Mouse (Mus musculus) intestine, embryonic 16.5 days (tissue): ENCODE results near the gene Gm49395. TPM values are rescaled to one million over a fixed set of nuclear protein-coding genes. Genes with fewer than 3 reads are reported as not detected.

ENCODE experiments used
- ATAC-seq: fragments of 200-750 bp; cut with Nextera tagmentation; 2 replicates; pipeline ENCODE4 v1.8.0; 2017; ENCODE audit warnings: moderate TSS enrichment, moderate library complexity
- H3K27ac ChIP-seq: fragments of 300-500 bp; sonication (generic); 2 replicates; pipeline ENCODE4 v1.5.1; 2014; ENCODE audit warnings: mild to moderate bottlenecking, low read length
- H3K27me3 ChIP-seq: fragments of 300-500 bp; sonication (generic); replicated peaks from 2 replicates; pipeline ENCODE4 v1.6.1; 2014; ENCODE audit warnings: low read length, control low read depth, mixed read lengths; ENCODE audit not compliant: control insufficient read depth, insufficient read depth
- H3K36me3 ChIP-seq: fragments of 300-500 bp; sonication (generic); 2 replicates; pipeline ENCODE4 v1.6.1; 2014; ENCODE audit warnings: low read length, control low read depth; ENCODE audit not compliant: control insufficient read depth, insufficient read depth
- H3K4me1 ChIP-seq: fragments of 300-500 bp; sonication (generic); 2 replicates; pipeline ENCODE4 v1.6.1; 2014; ENCODE audit warnings: low read length, control low read depth, mixed read lengths; ENCODE audit not compliant: control insufficient read depth, insufficient read depth
- H3K4me2 ChIP-seq: fragments of 300-500 bp; sonication (generic); 2 replicates; pipeline ENCODE4 v1.6.1; 2014; ENCODE audit warnings: low read depth, low read length, control low read depth
- H3K4me3 ChIP-seq: fragments of 300-500 bp; sonication (generic); 2 replicates; pipeline ENCODE4 v1.5.1; 2014; ENCODE audit warnings: mild to moderate bottlenecking, low read length
- H3K9ac ChIP-seq: fragments of 300-500 bp; sonication (generic); 2 replicates; pipeline ENCODE4 v1.6.1; 2014; ENCODE audit warnings: low read depth, low read length
- H3K9me3 ChIP-seq: fragments of 300-500 bp; sonication (generic); 2 replicates; pipeline ENCODE4 v1.6.1; 2016; ENCODE audit warnings: low read length, control low read depth; ENCODE audit not compliant: control insufficient read depth
- WGBS: fragments of 180-500 bp; shearing (Covaris S2); extraction: QIAGEN DNeasy Blood & Tissue Kit; methylation state at CpG from one replicate; pipeline ENCODE4 v1.1.7; 2014; 5-methylcytosine and 5-hydroxymethylcytosine counted together
- polyA plus RNA-seq: library from polyadenylated mRNA; unstranded; fragments of >200 nt; fragmentation: Nextera tagmentation; extraction: Ambion mirVana; gene quantifications from 2 replicates; pipeline ENCODE4 v1.2.1, GENCODE M21; 2015

Gene Gm49395
- polyA plus RNA-seq, 1 experiment from 2014 or later = 5.9 TPM

GRCm38 (mm10) chr13:115090977-115091445 is 10.7 kb downstream of the Gm49395 start:
- peak overlapping the region; percentile 94 for H3K27ac ChIP-seq
- peaks cover 6% of the 10 kb centered on the region for H3K36me3 ChIP-seq
- peak overlapping the region; percentile 68 for H3K4me3 ChIP-seq
- peak overlapping the region; percentile 82; the same call in 1 of the 2 replicates for H3K9ac ChIP-seq
- peak overlapping the region; percentile 95 for H3K4me2 ChIP-seq
- no peaks in the 10 kb centered on the region for H3K27me3 ChIP-seq
- H3K4me1 ChIP-seq = peaks cover 26% of the 10 kb centered on the region
- no peak for ATAC-seq
- WGBS = 52% methylated on average over 9 of the region's 9 CpGs
- H3K9me3 ChIP-seq = no peaks in the 10 kb centered on the region

- peak within 1 kb of the TSS; percentile 94 for H3K27ac ChIP-seq
- H3K4me2 ChIP-seq = peak within 1 kb of the TSS; percentile 95
- no peaks in the 10 kb centered on the region for H3K27me3 ChIP-seq
- no peaks in the 10 kb centered on the region for H3K9me3 ChIP-seq
- under 1% methylated on average over 60 of the region's 60 CpGs for WGBS
- peak; percentile 96 for ATAC-seq
- H3K36me3 ChIP-seq = peaks cover 6% of the 10 kb centered on the region
- H3K4me1 ChIP-seq = peaks cover 26% of the 10 kb centered on the region
- H3K4me3 ChIP-seq = peak within 1 kb of the TSS; percentile 68
- H3K9ac ChIP-seq = peak within 1 kb of the TSS; percentile 82
Measured at GRCm38 (mm10) chr13:115090069-115090976, 11.4 kb downstream of the Gm49395 start, which contains the start of gene Pelo. Pelo (minus strand) TSS chr13:115090186.

- peak; percentile 59 for ATAC-seq
- no peaks in the 10 kb centered on the region for H3K27me3 ChIP-seq
- WGBS = 6% methylated on average over 32 of the region's 35 CpGs
Measured at GRCm38 (mm10) chr13:115089395-115090025, 12.2 kb downstream of the Gm49395 start.

GRCm38 (mm10) chr13:115089020-115089394 is 12.7 kb downstream of the Gm49395 start:
- peak overlapping the region; percentile 82 for H3K9ac ChIP-seq
- peaks cover 26% of the 10 kb centered on the region for H3K4me1 ChIP-seq
- peak overlapping the region; percentile 94; the same call in 1 of the 2 replicates for H3K27ac ChIP-seq
- WGBS = 51% methylated on average over 11 of the region's 11 CpGs
- peaks cover 6% of the 10 kb centered on the region for H3K36me3 ChIP-seq
- peak overlapping the region; percentile 68 for H3K4me3 ChIP-seq
- no peaks in the 10 kb centered on the region for H3K27me3 ChIP-seq
- no peak for ATAC-seq
- no peaks in the 10 kb centered on the region for H3K9me3 ChIP-seq
- H3K4me2 ChIP-seq = peak overlapping the region; percentile 95

More at GRCm38 (mm10) chr13:115089395-115090025, 12.2 kb downstream of the Gm49395 start:
- peak overlapping the region; percentile 82 for H3K9ac ChIP-seq
- peak overlapping the region; percentile 95 for H3K4me2 ChIP-seq
- no peaks in the 10 kb centered on the region for H3K9me3 ChIP-seq
- H3K36me3 ChIP-seq = peaks cover 6% of the 10 kb centered on the region
- H3K4me3 ChIP-seq = peak overlapping the region; percentile 68
- H3K4me1 ChIP-seq = peaks cover 26% of the 10 kb centered on the region
- H3K27ac ChIP-seq = peak overlapping the region; percentile 94

GRCm38 (mm10) chr13:115085974-115086373 is 15.7 kb downstream of the Gm49395 start:
- Histone ChIP-seq H3K4me2 (no peak overlapping the region), H3K9ac (no peak overlapping the region), H3K4me3 (no peak overlapping the region), H3K4me1 (peaks cover 24% of the 10 kb centered on the region), H3K9me3 (no peaks in the 10 kb centered on the region), H3K27me3 (no peaks in the 10 kb centered on the region), H3K27ac (no peak overlapping the region), H3K36me3 (peaks cover 6% of the 10 kb centered on the region)
- 73% methylated on average over 6 of the region's 6 CpGs for WGBS
- no peak for ATAC-seq

- Histone ChIP-seq H3K4me2 (no peak overlapping the region), H3K4me1 (0 out of 2 replicates have a peak, but pooled peaks cover 4% of the 10 kb centered on the region), H3K4me3 (no peak overlapping the region), H3K27me3 (no peaks in the 10 kb centered on the region), H3K36me3 (no peaks in the 10 kb centered on the region), H3K9me3 (no peaks in the 10 kb centered on the region), H3K9ac (no peak overlapping the region), H3K27ac (no peak overlapping the region)
- WGBS = 63% methylated on average over 7 of the region's 7 CpGs
- ATAC-seq = no peak
Measured at GRCm38 (mm10) chr13:115082339-115082738, 19.4 kb downstream of the Gm49395 start.

GRCm38 (mm10) chr13:115079996-115080585 is 21.6 kb downstream of the Gm49395 start:
- H3K27me3 ChIP-seq = no peaks in the 10 kb centered on the region
- H3K4me2 ChIP-seq = no peak overlapping the region
- no peak overlapping the region for H3K9ac ChIP-seq
- H3K27ac ChIP-seq = no peak overlapping the region
- ATAC-seq = no peak
- no peaks in the 10 kb centered on the region for H3K36me3 ChIP-seq
- no peaks in the 10 kb centered on the region for H3K4me1 ChIP-seq
- WGBS = 80% methylated on average over 3 of the region's 3 CpGs
- no peak overlapping the region for H3K4me3 ChIP-seq
- no peaks in the 10 kb centered on the region for H3K9me3 ChIP-seq

- Histone ChIP-seq H3K27me3 (no peaks in the 10 kb centered on the region), H3K4me1 (no peaks in the 10 kb centered on the region), H3K36me3 (no peaks in the 10 kb centered on the region), H3K9me3 (no peaks in the 10 kb centered on the region), H3K4me2 (no peak overlapping the region), H3K4me3 (no peak overlapping the region), H3K9ac (no peak overlapping the region), H3K27ac (no peak overlapping the region)
- ATAC-seq = no peak
- WGBS = 81% methylated on average over 6 of the region's 6 CpGs
Measured at GRCm38 (mm10) chr13:115078997-115079685, 22.6 kb downstream of the Gm49395 start.
